Mouse (Mus musculus) CH12.LX (cell line): ENCODE measurements around the gene Krt8. TPM values are rescaled to one million over a fixed set of nuclear protein-coding genes. Genes with fewer than 3 reads are reported as not detected.

ENCODE experiments used
- DNase-seq: peaks from one replicate; pipeline ENCODE4 v3.0.0-alpha.2; 2013; ENCODE audit errors: extremely low read depth
- H3K27ac ChIP-seq: 2 replicates; pipeline ENCODE4 v1.5.1; 2012; ENCODE audit warnings: low read depth, mild to moderate bottlenecking, control low read depth, moderate library complexity; ENCODE audit not compliant: insufficient read depth
- H3K27me3 ChIP-seq: replicated peaks from 2 replicates; pipeline ENCODE3; 2012; ENCODE audit warnings: inconsistent platforms
- H3K36me3 ChIP-seq, 2 experiments: replicated peaks in 1 of 2; 2 replicates each; pipeline versions ENCODE3 to v1.6.1; 2012; ENCODE audit warnings: inconsistent platforms in 1 of 2, low read length in 1 of 2, mild to moderate bottlenecking in 1 of 2, mixed read lengths in 1 of 2, moderate library complexity in 1 of 2; ENCODE audit not compliant: control insufficient read depth in 1 of 2, insufficient read depth in 1 of 2
- H3K4me1 ChIP-seq, 2 experiments: 2 replicates each; pipeline ENCODE4 v1.6.1; 2012; ENCODE audit warnings: inconsistent platforms in 1 of 2, moderate library complexity in 1 of 2; ENCODE audit not compliant: insufficient read depth in 2 of 2, control insufficient read depth in 1 of 2
- H3K4me2 ChIP-seq: 2 replicates; pipeline ENCODE4 v1.6.1; 2012; ENCODE audit warnings: low read depth, mild to moderate bottlenecking, control low read depth; ENCODE audit not compliant: poor library complexity, insufficient read depth, severe bottlenecking
- H3K4me3 ChIP-seq, 3 experiments: fragments of 150-350 bp in 1 of 3; sonication (generic) in 1 of 3; replicated peaks in 1 of 3; 2 replicates each; pipeline versions ENCODE3 to v1.5.1; 2011 to 2012; ENCODE audit warnings: low read depth in 2 of 3, low read length in 2 of 3, mild to moderate bottlenecking in 2 of 3, moderate library complexity in 2 of 3, control low read depth in 1 of 3, improper control_type of control experiment in 1 of 3, inconsistent platforms in 1 of 3, mixed read lengths in 1 of 3; ENCODE audit not compliant: poor library complexity in 1 of 3
- H3K79me2 ChIP-seq: replicated peaks from 2 replicates; pipeline ENCODE4 v1.6.1; 2012; ENCODE audit warnings: mild to moderate bottlenecking, moderate library complexity; ENCODE audit not compliant: control insufficient read depth, poor library complexity, insufficient read depth, severe bottlenecking; ENCODE audit errors: extremely low read depth
- H3K9ac ChIP-seq: 2 replicates; pipeline ENCODE4 v1.6.1; 2012; ENCODE audit warnings: low read depth, mild to moderate bottlenecking, control low read depth, moderate library complexity; ENCODE audit not compliant: insufficient read depth
- H3K9me3 ChIP-seq: replicated peaks from 2 replicates; pipeline ENCODE3; 2012; ENCODE audit warnings: low read length, inconsistent platforms, mixed read lengths
- BHLHE40 ChIP-seq: IDR thresholded peaks from 2 replicates; pipeline ENCODE4 v1.6.1; 2011; ENCODE audit warnings: mild to moderate bottlenecking, low read depth, low read length, improper control_type of control experiment
- CHD1 ChIP-seq: IDR thresholded peaks from 2 replicates; pipeline ENCODE4 v1.6.1; 2012; ENCODE audit warnings: low read depth, low read length, improper control_type of control experiment, inconsistent platforms
- CHD2 ChIP-seq: IDR thresholded peaks from 2 replicates; pipeline ENCODE4 v1.6.1; 2011; ENCODE audit warnings: low read length, improper control_type of control experiment
- E2F4 ChIP-seq: IDR thresholded peaks from 2 replicates; pipeline ENCODE4 v1.6.1; 2011; ENCODE audit warnings: low read depth, low read length, improper control_type of control experiment; ENCODE audit not compliant: insufficient replicate concordance
- ELF1 ChIP-seq: IDR thresholded peaks from 2 replicates; pipeline ENCODE4 v1.6.1; 2014; ENCODE audit warnings: low read depth, mild to moderate bottlenecking, inconsistent platforms, low read length, improper control_type of control experiment
- EP300 ChIP-seq: IDR thresholded peaks from 2 replicates; pipeline ENCODE4 v1.6.1; 2011; ENCODE audit warnings: low read length, improper control_type of control experiment
- ETS1 ChIP-seq: conservative IDR thresholded peaks from 2 replicates; pipeline ENCODE4 v1.6.1; 2012; ENCODE audit warnings: low read depth, mild to moderate bottlenecking, inconsistent platforms, low read length, improper control_type of control experiment, moderate library complexity
- HCFC1 ChIP-seq: IDR thresholded peaks from 2 replicates; pipeline ENCODE4 v1.6.1; 2012; ENCODE audit warnings: low read depth, mild to moderate bottlenecking, inconsistent platforms, low read length, improper control_type of control experiment
- JUND ChIP-seq: conservative IDR thresholded peaks from 2 replicates; pipeline ENCODE4 v1.6.1; 2011; ENCODE audit warnings: low read depth, low read length, improper control_type of control experiment
- KAT2A ChIP-seq: IDR thresholded peaks from 2 replicates; pipeline ENCODE4 v1.6.1; 2012; ENCODE audit warnings: low read length, improper control_type of control experiment, inconsistent platforms; ENCODE audit not compliant: insufficient replicate concordance
- MAZ ChIP-seq: IDR thresholded peaks from 2 replicates; pipeline ENCODE4 v1.6.1; 2012; ENCODE audit warnings: low read depth, mild to moderate bottlenecking, inconsistent platforms, low read length, improper control_type of control experiment, moderate library complexity
- MXI1 ChIP-seq: IDR thresholded peaks from 2 replicates; pipeline ENCODE4 v1.6.1; 2011; ENCODE audit warnings: mild to moderate bottlenecking, low read depth, low read length, improper control_type of control experiment
- MYC ChIP-seq: IDR thresholded peaks from 2 replicates; pipeline ENCODE4 v1.6.1; 2011; ENCODE audit warnings: low read depth, mild to moderate bottlenecking, improper control_type of control experiment, low read length
- NELFE ChIP-seq: IDR thresholded peaks from 2 replicates; pipeline ENCODE4 v1.6.1; 2011; ENCODE audit warnings: low read depth, low read length, improper control_type of control experiment
- PAX5 ChIP-seq: IDR thresholded peaks from 2 replicates; pipeline ENCODE4 v1.6.1; 2012; ENCODE audit warnings: low read length, inconsistent platforms, mixed read lengths
- RAD21 ChIP-seq: IDR thresholded peaks from 2 replicates; pipeline ENCODE4 v1.6.1; 2011; ENCODE audit warnings: low read depth, mild to moderate bottlenecking, low read length, improper control_type of control experiment, moderate library complexity
- SMC3 ChIP-seq: IDR thresholded peaks from 2 replicates; pipeline ENCODE4 v1.6.1; 2011; ENCODE audit warnings: low read depth, low read length, improper control_type of control experiment
- TBP ChIP-seq: conservative IDR thresholded peaks from 2 replicates; pipeline ENCODE4 v1.6.1; 2011; ENCODE audit warnings: low read depth, low read length, improper control_type of control experiment
- TCF12 ChIP-seq: IDR thresholded peaks from 2 replicates; pipeline ENCODE4 v1.6.1; 2014; ENCODE audit warnings: low read depth, mild to moderate bottlenecking, inconsistent platforms, low read length, improper control_type of control experiment
- ZMIZ1 ChIP-seq: IDR thresholded peaks from 2 replicates; pipeline ENCODE4 v1.6.1; 2012; ENCODE audit warnings: low read depth, mild to moderate bottlenecking, inconsistent platforms, low read length, improper control_type of control experiment
- ZNF384 ChIP-seq: IDR thresholded peaks from 2 replicates; pipeline ENCODE4 v1.6.1; 2012; ENCODE audit warnings: low read depth, low read length, improper control_type of control experiment, inconsistent platforms
- dilution Hi-C: fragments of 300-500 bp; cut with MboI; formaldehyde crosslinking; loops from 2 replicates; pipeline ENCODE4 v1.14.3; 2020; ENCODE audit warnings: low sequenced_read_pairs; ENCODE audit not compliant: extremely low pct_unique_long_range_greater_than_20kb, extremely low pct_ligation_motif_present
- in situ Hi-C: fragments of 300-500 bp; cut with MboI; formaldehyde crosslinking; loops from 3 replicates; pipeline ENCODE4 v1.14.3; 2019; ENCODE audit warnings: low sequenced_read_pairs, low pct_ligation_motif_present, low pct_unique_long_range_greater_than_20kb, mixed read lengths
- polyA plus RNA-seq: library from polyadenylated mRNA; unstranded; fragments of >175 nt; gene quantifications from 2 replicates; pipeline ENCODE4 v1.2.1, GENCODE M21; 2012; ENCODE audit warnings: low read depth; ENCODE audit not compliant: insufficient read length
- total RNA-seq, 2 experiments: library from RNA; depleted of rRNA; stranded (reverse); fragments of 300-350 nt in 1 of 2; fragments of >200 nt in 1 of 2; gene quantifications; 2 replicates each; pipeline ENCODE4 v1.2.3; 2012 to 2014

Gene Krt8
- total and polyA plus RNA-seq, 3 experiments: not detected

- TF ChIP-seq KAT2A (no peak), SMC3 (no peak), CHD2 (no peak), BHLHE40 (no peak), ZNF384 (no peak), MAZ (no peak), MXI1 (no peak), E2F4 (no peak), ETS1 (no peak), CHD1 (no peak), ZMIZ1 (no peak), RAD21 (no peak), TBP (no peak), NELFE (no peak)
- Histone ChIP-seq H3K4me2 (peak overlapping the region; percentile 94), H3K4me3 (peak overlapping the region in 1 of 3 experiments; percentile 22), H3K27me3 (peaks cover 36% of the 10 kb centered on the region), H3K36me3 (no peaks in the 10 kb centered on the region), H3K27ac (no peak overlapping the region), H3K79me2 (no peaks in the 10 kb centered on the region), H3K9me3 (no peaks in the 10 kb centered on the region), H3K4me1 (peaks cover 5 to 19% of the 10 kb centered on the region in 2 experiments; a peak in 3 of 4 replicates), H3K9ac (no peak overlapping the region)
- in situ Hi-C loops (loop anchor here (5.0 kb wide), 2 partner anchors 211 to 646 kb away; no protein-coding TSS in a partner anchor), dilution Hi-C loops (no loop called here)
- no peak for DNase-seq
Observed at GRCm38 (mm10) chr15:101983315-101983948, 20.9 kb downstream of the Krt8 start.

GRCm38 (mm10) chr15:101980849-101981248, 23.4 kb downstream of the Krt8 start:
- Histone ChIP-seq H3K4me1 (peaks cover 10 to 27% of the 10 kb centered on the region in 2 experiments), H3K4me3 (no peak overlapping the region), H3K27ac (no peak overlapping the region), H3K27me3 (peaks cover 49% of the 10 kb centered on the region), H3K9me3 (no peaks in the 10 kb centered on the region), H3K4me2 (no peak overlapping the region), H3K79me2 (no peaks in the 10 kb centered on the region), H3K36me3 (no peaks in the 10 kb centered on the region), H3K9ac (no peak overlapping the region)
- no peak for DNase-seq
- in situ Hi-C loops (loop anchor here (5.0 kb wide), 2 partner anchors 209 to 644 kb away; no protein-coding TSS in a partner anchor), dilution Hi-C loops (no loop called here)
- TF ChIP-seq ZNF384 (no peak), JUND (no peak), ETS1 (no peak), TCF12 (no peak), PAX5 (no peak), MAZ (no peak), MYC (no peak), EP300 (no peak), HCFC1 (no peak), NELFE (no peak), SMC3 (no peak), E2F4 (no peak), ELF1 (no peak), ZMIZ1 (no peak)
